Mouse (Mus musculus): Measurements from ENCODE around the gene Chchd1.

DNA sequence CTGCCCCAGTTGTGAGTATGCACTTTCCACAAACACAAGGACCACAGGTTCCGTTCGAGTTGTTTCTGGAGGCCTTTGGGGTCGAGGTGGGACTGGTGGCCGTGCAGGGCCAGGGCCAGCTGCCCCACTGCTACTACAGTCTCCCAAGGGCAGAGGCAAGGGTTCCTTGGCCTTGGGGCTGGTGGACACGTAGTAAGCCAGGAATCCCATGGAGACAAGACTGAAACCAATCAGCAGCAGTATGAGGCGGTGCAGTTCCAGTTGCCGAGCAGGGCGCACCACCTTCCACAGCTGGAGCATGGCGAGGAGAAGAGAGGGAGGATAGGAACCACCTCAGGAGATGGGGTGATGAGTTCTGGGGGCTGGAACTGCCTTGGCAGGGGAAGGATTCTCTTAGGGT, 27.1 kb downstream of the Chchd1 start:
- no peak for TF ChIP-seq ZC3H11A (IDR thresholded peaks at IDR 0.05; ENCODE audit: borderline replicate concordance, low read depth, low read length)
- TF ChIP-seq MAFK (IDR thresholded peaks at IDR 0.05; ENCODE audit: insufficient read depth, low read depth, low read length), result no peak
- no peak for TF ChIP-seq HCFC1 (IDR thresholded peaks at IDR 0.05; ENCODE audit: borderline replicate concordance, insufficient read depth, low read length)
- no peak for TF ChIP-seq ZNF384 (IDR thresholded peaks at IDR 0.05; ENCODE audit: low read depth, low read length)

Data from ES-E14 (cell line).